Mouse (Mus musculus) neutrophil, adult 83 days (primary cell): Measurements from ENCODE around the gene Cyp2b13. TPM values are rescaled to one million over a fixed set of nuclear protein-coding genes. Genes with fewer than 3 reads are reported as not detected.

ENCODE experiments used
- total RNA-seq, 2 experiments: library from RNA; stranded (reverse); gene quantifications; one replicate each; pipeline ENCODE4 v1.2.4; 2023

The Cyp2b13 gene
- total RNA-seq: not detected

GRCm38 (mm10) chr7:26061197-26061596 is at the start of gene Cyp2b13:
Gene Cyp2b13 (plus strand): TSS chr7:26061497.

Other genes with a start within 250 kb of the Cyp2b13 start
- not detected for gene Cyp2s1, start 244.6 kb upstream of the Cyp2b13 start, total RNA-seq
- gene Cyp2b10, start 163.9 kb upstream of the Cyp2b13 start, total RNA-seq: not detected
- gene Cyp2b9, start 111.9 kb downstream of the Cyp2b13 start, total RNA-seq: under 1 TPM; 0.22 to 0.31 TPM
- gene Vmn1r184, start 198.8 kb downstream of the Cyp2b13 start, total RNA-seq: not detected
- gene Cyp2a4, start 245.7 kb downstream of the Cyp2b13 start, total RNA-seq: not detected